Mouse (Mus musculus): ENCODE results near the gene Kcnip1.

- TF ChIP-seq CTCF (IDR thresholded peaks at IDR 0.05), result peak; percentile 94
- TF ChIP-seq EP300 (IDR thresholded peaks at IDR 0.05), result no peak
Measured at GRCm38 (mm10) chr11:33614218-33614617, 378.7 kb downstream of the Kcnip1 start.

All from lung, postnatal 0 days (tissue).